Mouse (Mus musculus) subcutaneous adipose tissue, adult 2 months (tissue): ENCODE measurements around the gene Rbms1. TPM values are rescaled to one million over a fixed set of nuclear protein-coding genes. Genes with fewer than 3 reads are reported as not detected.

Source experiments
- polyA plus RNA-seq: library from polyadenylated mRNA; depleted of rRNA; stranded (reverse); fragments of >200 nt; gene quantifications from 2 replicates; pipeline ENCODE4 v1.2.3, GENCODE M21; 2012; ENCODE audit warnings: low replicate concordance; rRNA removed

Gene Rbms1
- 148 and 162 TPM in 2 replicates for polyA plus RNA-seq

DNA sequence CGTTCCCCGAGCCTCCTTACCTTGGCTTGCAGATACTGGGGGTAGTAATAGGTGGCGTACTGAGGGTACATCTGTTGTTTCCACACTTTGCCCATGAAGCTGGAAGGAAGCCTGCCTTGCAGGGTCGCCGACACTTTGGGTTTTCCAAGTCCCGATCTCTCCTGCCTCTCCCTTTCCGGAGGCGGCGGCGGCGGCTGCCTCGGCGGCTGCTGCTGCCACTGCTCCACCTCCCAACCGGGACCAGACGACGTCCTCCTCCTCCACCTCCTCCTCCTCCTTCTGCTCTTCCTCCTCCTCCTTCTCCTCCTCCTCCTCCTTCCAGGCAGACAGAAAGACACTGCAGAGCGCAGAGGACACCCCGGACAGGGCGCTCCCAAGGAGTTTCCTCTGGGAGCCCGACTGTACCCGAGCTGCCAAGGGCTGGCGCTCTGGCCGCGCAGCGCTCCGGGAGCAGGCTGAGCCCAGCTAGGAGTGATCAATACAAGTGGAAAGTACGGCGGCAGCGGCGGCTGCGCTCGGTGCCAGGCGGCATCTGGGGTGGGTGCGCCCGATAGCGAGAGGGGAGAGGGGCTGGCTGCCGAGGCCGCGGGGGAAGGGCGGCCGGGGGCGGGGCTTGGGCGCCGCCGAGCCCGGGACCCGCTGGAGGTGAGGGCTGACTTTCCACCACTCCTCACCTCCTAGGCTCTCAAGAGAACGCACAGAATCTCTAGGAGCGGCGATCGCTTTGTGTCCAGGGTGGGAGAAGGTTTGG is at the start of gene Rbms1:
Gene Rbms1 (minus strand): TSS at position 522 of the 751 bp plus-strand sequence.

DNA sequence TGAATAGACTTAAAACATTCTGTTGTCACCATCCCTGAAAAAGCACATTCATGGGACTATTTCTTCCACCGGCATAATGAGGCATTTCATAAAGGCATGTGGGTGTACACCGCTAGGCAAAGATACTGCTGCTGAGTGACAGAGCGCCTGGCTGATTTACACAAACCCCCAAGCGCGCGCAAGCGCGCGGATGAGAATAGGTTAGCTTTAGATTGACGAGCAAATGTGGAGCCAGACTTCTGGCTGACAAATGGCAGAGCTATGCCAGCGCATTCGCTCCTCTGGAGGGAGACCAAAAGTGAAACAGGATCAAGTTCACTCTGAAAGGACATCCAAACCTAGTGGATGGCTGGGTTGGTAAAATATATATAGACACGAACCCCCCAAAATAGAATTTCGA is 240.5 kb downstream of the Rbms1 start, which contains the start of gene Itgb6:
Gene Itgb6 (minus strand): TSS at position 130 of the 400 bp plus-strand sequence.

Other genes with a start within 250 kb of the Rbms1 start
- gene Itgb6, start 240.5 kb downstream of the Rbms1 start, polyA plus RNA-seq, result 2.4 TPM in 1 of 2 replicates, not detected in the other